Mouse (Mus musculus) spleen, postnatal 10 days (tissue): ENCODE measurements around the gene Anapc16.
A peak's percentile ranks its signal among the peaks of the same experiment; 100 is the strongest.

ENCODE experiments used
- DNase-seq, 2 experiments: peaks; one replicate each; pipeline ENCODE4 v3.0.0; 2021 to 2022; ENCODE audit warnings: low spot score in 2 of 2

The Anapc16 gene

DNA sequence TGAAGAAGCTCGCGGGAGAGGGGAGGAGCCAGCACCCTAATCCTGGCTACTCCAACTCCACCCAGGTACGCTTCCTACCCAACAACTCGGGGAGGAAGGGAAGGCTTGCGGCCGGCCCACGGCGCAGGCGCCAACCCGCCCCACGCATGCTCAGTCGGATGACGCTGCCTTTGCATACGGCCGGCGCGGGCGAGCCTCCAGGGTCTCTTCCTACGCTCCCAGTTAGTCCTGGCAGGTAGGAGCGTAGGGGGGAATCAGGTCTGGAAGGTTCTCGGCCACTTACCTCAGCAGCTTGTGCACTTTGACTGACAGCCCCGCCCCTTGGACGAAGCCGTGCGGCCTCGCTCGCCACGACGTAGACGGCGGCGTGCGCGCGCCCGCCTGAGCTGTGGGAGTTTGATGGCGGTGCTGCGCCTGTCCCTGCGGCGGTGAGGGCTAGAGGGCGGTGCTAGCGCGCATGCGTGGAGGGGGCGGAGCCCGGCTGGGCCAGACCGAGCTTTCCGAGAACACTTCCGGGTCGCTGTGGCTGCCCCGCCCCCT is at the start of gene Anapc16, which contains the start of gene Ascc1:
Gene Anapc16 (minus strand): TSS at position 463 of the 540 bp plus-strand sequence.
Gene Ascc1 (plus strand): TSS at position 133 of the 540 bp plus-strand sequence.
- DNase-seq = peak; percentile 96 to 98

DNA sequence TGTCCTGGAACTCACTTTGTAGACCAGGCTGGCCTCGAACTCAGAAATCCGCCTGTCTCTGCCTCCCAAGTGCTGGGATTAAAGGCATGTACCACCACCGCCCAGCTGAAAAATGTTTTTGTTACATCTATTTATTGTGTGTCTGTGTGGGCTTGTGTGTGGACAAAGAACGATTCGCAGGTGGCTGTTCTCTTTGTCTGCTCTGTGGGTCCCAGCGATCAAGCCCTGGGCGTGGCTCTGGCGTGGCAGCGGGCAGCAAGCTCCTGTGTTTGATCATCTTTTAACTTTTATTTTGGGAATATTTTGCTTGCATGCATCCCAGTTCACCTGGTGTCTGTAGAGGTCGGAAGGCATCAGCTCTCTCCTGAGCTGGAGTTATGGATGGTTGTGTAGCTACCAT is 47.6 kb upstream of the Anapc16 start:
- DNase-seq = no peak

DNA sequence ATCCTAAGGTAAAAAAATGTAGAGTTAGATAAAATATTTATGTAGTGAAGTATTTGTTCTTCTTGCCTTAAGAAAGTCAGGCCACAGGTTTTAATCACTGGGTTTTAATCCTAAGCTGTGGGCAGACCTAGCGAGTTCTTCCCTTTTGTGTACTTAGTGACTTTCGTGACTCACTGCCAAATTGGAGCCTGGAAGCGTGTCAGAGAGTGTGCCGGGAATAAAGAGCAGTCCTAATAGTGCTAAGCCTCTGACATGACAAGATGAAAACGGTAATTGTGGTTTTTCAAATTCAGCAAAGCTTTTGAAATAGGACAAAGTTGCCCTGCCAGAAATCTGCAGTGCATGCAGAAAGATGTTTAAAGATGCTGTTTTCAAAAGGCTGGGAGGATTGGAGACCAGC is 43.8 kb upstream of the Anapc16 start:
- no peak for DNase-seq

DNA sequence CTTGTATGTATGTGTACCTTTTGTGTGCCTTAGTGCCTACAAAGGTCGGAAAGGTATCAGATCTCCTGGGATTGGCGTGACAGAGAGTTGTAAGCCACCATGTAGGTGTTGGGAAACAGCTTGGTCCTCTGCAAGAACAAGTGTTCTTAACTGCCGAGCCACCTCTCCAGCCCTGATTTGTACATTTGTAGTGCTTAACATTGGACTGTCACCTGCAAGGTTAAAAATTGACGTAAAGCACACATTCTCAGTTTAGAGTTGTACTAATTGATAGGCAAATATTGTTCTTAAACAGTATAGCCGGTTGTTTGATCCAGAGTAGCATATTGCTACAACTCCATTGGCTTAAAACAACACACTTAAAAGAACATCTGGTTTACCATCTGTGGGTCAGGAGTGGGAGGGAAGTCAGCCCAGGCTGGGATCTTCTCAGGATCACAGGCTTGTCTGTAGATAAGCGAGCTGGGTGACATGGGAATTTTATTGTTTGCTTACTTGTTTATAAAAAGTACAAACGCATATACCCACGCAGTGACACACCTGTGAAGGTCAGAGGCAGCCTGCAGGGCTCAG is 39.5 kb upstream of the Anapc16 start:
- no peak for DNase-seq

GRCm38 (mm10) chr10:60035744-60036143 is 32.8 kb upstream of the Anapc16 start:
- no peak for DNase-seq

GRCm38 (mm10) chr10:60034621-60035020 is 31.7 kb upstream of the Anapc16 start:
- no peak for DNase-seq

GRCm38 (mm10) chr10:60033064-60033463 is 30.1 kb upstream of the Anapc16 start:
- DNase-seq = no peak

DNA sequence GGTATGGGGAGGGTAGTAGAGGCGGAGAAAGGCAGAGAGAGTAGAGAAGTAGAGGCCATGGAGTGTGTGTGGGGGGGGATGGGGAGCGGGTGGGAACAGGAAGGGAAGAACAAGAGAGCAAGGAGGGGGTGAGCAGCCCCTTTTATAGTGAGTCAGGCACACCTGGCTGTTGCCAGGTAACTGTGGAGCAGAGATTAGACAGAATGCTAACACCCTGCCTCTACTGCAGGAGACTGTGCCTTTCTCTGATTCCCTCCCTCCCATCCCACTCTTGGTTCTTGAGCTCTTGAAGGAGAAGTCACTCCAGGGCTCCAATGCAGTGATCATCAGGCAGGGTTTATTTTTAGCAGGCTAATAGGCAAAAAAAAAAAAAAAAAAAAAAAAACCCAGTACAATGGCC is 29.7 kb upstream of the Anapc16 start:
- DNase-seq = no peak

- DNase-seq = no peak
Measured at GRCm38 (mm10) chr10:60031985-60032384, 29.1 kb upstream of the Anapc16 start.

- no peak for DNase-seq
Measured at GRCm38 (mm10) chr10:60031562-60031961, 28.6 kb upstream of the Anapc16 start.

- no peak for DNase-seq
Measured at GRCm38 (mm10) chr10:60029387-60029786, 26.5 kb upstream of the Anapc16 start.

DNA sequence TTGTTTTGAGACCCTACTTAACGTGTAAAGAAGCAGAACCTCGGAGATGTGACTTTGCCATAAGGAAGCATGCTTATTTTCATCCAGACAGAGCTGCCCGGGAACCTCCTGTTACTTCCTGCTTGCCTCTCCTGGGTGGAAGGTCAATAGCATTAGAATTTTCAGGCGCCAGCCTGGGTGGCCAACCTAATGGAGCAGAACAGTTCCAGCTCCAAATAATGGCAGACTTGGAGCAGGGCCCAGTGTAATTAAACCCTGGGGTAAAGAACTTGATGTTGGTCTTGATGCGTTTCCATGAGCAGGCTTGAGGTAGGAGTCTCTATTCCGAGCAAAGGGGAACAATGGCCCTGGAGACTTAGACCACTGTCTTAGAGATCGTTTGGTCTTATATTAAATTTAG is 26.0 kb upstream of the Anapc16 start:
- DNase-seq = no peak

DNA sequence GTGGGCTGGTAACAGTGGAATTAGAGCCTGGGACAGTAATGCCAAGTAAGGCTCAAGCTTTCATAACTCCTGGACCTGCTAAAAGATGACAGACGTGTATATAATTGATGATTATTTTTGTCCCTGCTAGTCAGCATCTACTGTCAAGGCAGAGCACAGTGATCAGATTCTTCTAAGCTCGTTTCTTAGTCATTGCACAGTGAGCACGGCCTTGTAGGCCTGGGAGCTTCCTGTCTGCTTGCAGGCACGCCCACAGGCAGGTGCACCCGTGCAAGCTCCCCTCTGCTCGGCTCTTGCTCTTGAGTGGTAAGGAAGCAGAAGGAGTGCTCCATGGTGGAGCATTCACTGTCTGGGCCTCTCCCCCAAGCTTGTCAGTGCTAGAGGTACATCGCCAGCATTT is 25.2 kb upstream of the Anapc16 start:
- DNase-seq = peak in 1 of 2 experiments; percentile 34

DNA sequence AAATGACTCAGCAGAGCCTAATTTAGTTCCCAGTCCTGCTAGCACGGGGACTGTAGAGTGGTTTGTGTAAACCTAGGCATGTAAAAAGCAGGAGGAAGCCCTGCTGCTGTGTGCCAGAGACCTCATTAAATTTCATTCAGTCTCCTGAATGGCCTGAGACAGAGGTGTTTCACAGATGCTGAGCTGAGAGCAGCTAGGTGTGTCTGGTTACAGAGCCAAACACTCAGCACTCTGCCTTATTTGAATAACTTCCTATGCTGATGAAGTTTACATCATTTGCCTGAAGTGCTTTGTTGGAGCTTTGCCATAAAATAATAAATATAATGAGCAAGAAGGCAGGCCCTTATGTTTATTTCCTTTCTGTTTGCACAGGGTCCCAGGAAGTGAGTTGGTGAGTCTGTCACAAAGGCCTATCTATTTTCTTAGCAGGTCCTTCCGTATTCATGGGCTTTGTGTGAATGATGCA is 24.7 kb upstream of the Anapc16 start:
- DNase-seq = no peak

DNA sequence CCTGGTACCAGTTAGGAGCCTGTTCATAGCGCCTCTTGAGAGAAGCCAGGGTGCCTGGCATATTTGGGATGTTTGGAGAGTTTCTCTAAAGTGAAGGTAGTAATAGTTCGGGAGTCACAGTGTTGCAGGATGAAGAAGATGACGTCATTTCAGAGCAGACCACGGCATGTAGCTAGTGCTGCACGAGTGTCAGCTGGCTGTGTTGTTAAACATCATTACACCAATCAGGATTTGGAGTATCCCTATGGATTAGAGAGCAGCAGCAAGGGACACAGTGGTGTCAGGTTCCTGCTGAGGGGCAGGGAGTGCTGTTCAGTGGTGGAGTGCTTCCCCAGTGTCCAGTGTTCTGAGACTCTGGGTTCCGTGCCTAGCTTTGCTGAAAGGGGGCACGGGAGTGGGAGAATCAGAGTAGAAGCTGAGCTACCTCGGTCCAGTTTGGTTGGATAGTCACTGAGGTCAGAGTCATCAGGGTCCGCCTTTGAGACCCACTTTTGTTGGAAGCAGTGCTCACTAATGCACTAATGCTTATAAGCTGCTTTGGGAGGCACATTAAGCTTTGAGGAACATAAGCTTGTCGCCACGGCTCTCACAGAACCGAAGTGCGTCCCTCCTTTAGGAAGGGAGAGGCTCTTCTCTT is 23.9 kb upstream of the Anapc16 start:
- DNase-seq = no peak

GRCm38 (mm10) chr10:60023751-60024150 is 20.8 kb upstream of the Anapc16 start:
- no peak for DNase-seq

DNA sequence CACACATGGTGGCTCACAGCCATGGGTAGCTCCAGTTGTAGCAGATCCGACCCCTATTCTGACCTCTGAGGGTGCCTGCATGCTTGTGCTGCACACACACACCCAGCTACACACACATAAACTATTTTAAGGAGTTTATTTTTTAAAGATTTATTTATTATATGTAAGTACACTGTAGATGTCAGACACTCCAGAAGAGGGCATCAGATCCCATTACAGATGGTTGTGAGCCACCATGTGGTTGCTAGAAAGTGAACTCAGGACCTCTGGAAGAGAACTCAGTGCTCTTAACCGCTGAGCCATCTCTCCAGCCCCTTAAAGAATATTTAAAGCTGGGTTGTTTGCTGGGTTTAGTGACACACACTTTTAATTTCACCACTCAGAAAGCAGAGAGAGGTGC is 16.4 kb upstream of the Anapc16 start:
- no peak for DNase-seq

DNA sequence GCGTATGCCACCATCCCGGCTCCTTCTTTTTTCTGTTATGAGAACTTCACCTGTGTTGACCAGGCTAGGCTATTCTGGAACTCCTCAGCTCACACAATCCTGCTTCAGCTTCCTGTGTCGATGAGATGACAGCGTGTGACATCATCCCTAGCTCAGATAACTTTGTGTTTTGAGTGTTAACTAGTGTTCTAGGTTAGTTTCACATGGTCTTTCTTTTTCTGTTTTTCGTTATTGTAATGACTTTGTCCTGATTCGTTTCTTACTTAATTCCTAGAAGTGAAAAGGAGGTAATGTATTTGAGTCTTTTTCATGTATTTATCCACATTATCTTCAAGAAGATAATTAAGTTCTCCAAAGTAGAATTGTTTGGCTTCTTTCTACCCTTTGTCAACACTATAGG is 13.3 kb upstream of the Anapc16 start:
- no peak for DNase-seq

- DNase-seq = no peak
Measured at GRCm38 (mm10) chr10:60009115-60009514, 6.2 kb upstream of the Anapc16 start.

- DNase-seq = peak; percentile 48 to 75
Measured at GRCm38 (mm10) chr10:60005264-60005663, 2.3 kb upstream of the Anapc16 start.

GRCm38 (mm10) chr10:60003847-60004246 is 912 bp upstream of the Anapc16 start:
- no peak for DNase-seq

DNA sequence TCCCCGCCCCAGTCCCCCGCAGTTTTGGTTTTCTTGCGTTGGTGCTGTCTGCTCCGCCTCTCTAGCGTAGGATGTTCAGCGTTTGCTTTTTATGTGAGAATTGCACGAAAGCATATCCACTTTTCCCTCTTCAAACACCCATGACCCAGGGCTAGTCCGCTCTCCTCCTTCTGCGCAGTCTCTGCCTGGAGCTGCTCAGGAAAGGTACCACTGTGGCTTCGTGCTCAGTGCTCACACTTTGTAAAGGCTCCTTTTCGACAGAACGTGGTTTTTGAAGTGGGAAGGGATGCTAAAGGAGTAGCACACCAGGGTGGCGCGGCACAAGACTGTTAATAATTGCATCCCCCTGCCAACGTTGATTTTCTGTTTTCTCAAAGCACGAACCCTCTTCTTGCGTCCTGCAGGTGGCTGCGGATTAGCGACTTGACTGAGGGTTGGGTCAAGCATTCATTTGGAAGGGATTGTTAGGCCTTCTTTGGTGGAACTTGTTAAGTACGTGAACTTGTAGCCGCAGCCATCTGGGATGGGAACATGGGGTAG is 348 bp upstream of the Anapc16 start:
- DNase-seq = no peak

DNA sequence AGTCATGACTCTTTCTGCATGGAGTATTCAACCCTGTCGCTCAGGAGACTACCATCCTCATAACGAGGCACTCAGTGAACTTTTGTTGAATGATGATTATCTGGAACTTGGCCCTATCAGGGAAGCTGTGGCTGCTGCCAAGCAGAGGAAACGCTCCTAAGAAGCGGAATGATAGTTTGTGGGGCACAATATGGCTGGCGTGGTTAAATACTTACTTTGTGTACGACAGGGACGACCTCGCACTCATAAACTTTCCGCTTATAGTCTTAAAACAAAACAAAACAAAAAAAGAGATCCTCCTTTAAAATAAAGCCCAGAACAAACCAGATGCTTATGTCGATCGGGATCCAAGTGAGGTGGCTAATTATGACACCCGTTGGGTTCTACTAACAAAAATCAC is 732 bp downstream of the Anapc16 start:
- peak in 1 of 2 experiments; percentile 32 for DNase-seq
